ENCODE assay signal across 7 mouse cellular contexts in genomic region chr5:88630883-88631282, GRCm38 (mm10). TPM values are rescaled to one million over a fixed set of nuclear protein-coding genes. Genes with fewer than 3 reads are reported as not detected.
DNase-seq lines count a peak whose midpoint lies in the region; ATAC-seq lines count a peak whose summit lies in the region.

No protein-coding gene starts in this region.

- intact Hi-C loops in left cerebral cortex, postnatal 25 days (cut with DNase I): no loop called here

- peak; percentile 78 to 83 for ATAC-seq in hematopoietic stem cell, adult 5-6 weeks (replicated peaks in 1 of 2; ENCODE audit: insufficient read depth in 1 of 2, low FRiP score in 2 of 2, low TSS enrichment in 1 of 2, low read depth in 1 of 2, poor library complexity in 2 of 2, severe bottlenecking in 2 of 2)

- peak; percentile 10 to 14 for DNase-seq in spleen, adult 18-20 months
- no peak for DNase-seq in spleen, postnatal 4 days (ENCODE audit: low spot score in 2 of 2)
- DNase-seq in adrenal gland, postnatal 14 days: peak; percentile 66
- DNase-seq in monocyte, adult 2 months (ENCODE audit: low read depth in 1 of 2, low spot score in 2 of 2): peak; percentile 69 to 75
- DNase-seq in frontal cortex, postnatal 10 days (ENCODE audit: low spot score in 2 of 2): no peak
- DNase-seq in left cerebral cortex, postnatal 25 days (ENCODE audit: low spot score in 2 of 2): no peak

RNA-seq across cellular contexts. Expression of gene Grsf1, which starts 45.1 kb away (rescaled TPM):
- 151 and 153 TPM in 2 replicates for total RNA-seq in adrenal gland, postnatal 14 days (2021)
- 80.8 and 112 TPM in 2 replicates for total RNA-seq in hematopoietic stem cell, adult 5-6 weeks (2017)
- 100 to 1,000 TPM; 100 to 109 TPM for total RNA-seq in left cerebral cortex, postnatal 25 days (2021)

Comparison
In these comparisons a context has a peak if more than half of its experiments do, and no peak if none do; other contexts are left out.
1. DNase-seq: peak in spleen, adult 18-20 months (2 of 2), adrenal gland, postnatal 14 days (single experiment) and monocyte, adult 2 months (2 of 2); none in spleen, postnatal 4 days (0 of 2), frontal cortex, postnatal 10 days (0 of 2) and left cerebral cortex, postnatal 25 days (0 of 2).